Mouse (Mus musculus) lung, adult 18-20 months (tissue): Measurements from ENCODE around the gene Dpp4.

ENCODE experiments used
- DNase-seq, 2 experiments: peaks; one replicate each; pipeline ENCODE4 v3.0.0; 2022; ENCODE audit warnings: mixed read lengths in 2 of 2

Gene Dpp4

DNA sequence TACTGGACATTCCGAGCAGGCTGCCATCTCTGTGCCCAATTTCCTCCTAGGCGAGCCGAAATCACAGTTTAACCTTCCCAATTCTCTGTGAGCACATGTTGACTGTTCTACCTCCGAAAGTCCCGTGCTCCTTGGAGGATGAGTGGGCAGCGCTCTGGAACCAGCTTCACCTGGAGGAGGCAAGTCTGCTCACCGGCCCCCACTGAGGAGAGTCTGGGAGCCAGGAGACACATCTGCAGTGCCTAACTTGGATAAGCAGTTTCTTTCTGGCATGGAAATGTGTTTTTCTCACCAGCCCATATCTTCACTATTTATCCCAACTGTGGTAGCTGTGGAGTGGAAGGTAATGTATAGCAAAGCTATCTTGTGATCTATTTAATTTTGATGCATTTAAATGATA, 54.8 kb downstream of the Dpp4 start:
- DNase-seq: no peak

DNA sequence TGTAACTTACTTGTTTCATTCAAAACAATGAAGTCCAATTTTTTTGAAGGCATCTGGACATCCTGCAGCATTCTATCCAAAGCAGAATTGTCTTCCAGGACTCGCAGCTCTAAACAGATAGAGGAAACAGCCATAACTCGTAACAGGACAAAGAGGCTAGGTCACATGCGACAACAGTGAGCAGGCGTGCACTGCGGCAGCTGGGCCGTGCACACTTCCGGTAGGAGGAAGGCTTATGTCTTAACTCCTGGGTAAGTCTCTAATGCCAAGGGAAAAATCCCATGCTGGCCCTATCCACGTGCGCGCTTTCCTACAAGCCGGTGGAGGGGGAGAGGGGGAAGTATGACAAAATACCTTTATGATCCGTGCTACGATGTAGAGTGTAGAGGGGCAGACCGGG, 55.4 kb downstream of the Dpp4 start:
- DNase-seq: no peak

DNA sequence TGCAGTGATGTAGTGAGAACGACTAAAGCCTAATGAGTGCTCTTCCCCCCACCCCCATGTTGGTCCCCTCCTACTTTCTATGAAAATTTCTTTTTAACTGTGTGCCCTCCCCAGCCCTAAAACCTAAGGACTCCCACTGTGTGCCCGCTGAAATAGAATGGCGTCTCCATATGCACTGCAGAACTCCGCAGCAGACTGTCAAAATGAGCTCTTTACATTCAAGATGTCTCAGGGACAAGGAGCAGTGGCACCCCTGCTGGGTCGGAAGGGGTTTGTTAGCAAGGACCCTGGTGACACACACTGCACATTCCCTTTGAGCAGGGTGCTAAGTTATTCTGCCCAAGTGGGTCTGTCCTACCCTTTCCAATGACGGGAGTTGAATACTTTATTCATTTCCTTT, 56.3 kb downstream of the Dpp4 start:
- DNase-seq: no peak

DNA sequence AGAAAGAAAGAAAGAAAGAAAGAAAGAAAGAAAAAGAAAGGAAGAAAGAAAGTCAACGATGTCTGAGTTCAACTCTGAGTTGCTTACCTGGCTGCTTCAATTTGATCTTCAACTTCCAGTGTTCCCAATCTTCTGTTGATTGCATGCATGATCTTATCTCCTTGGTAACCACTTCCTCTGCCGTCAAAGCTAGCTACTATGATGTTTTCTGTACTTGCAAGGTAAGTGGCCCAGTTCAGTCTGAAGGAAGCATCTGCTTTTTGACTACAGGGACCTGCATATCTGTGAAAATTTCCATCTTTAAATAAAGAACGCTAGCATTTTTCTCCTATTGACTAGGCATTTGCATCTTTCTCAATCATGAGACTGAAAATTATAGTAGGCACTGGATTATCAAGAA, 60.0 kb downstream of the Dpp4 start:
- DNase-seq: no peak

DNA sequence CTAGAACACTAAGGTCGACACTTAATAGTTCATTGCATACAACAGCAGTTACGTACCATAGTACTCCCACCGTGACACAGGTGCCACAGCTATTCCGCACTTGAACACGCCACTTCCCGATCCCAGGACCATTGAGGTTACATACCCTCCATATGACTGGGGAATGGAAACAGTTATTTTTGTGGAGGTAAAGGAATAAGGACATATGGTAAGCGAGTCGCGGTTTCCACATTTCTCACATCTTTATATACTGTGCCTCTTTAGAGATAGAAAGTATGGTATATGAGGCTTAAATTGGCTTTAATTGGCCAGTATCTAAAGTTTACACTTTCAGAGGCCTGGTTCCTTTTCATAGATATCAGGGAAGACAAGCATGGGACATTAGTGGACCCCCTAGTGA, 64.3 kb downstream of the Dpp4 start:
- no peak for DNase-seq

DNA sequence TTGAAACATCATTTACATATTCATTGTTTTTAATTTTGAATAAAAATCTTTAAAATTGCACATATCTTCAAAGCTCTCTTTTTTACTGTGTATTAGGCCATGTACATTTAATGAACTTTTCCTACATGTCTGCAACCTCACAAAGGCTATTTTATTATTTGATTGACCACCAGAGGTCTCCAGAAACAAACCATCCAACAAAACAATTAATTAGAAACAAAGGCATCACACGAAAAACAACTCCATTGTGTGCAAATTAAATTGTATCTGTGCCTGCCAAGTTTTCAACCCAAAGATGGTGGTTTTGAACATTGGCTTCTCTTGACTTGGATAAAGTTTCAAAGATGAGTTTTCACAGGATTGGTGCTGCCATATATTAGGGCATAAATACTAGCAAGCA, 65.3 kb downstream of the Dpp4 start:
- no peak for DNase-seq

DNA sequence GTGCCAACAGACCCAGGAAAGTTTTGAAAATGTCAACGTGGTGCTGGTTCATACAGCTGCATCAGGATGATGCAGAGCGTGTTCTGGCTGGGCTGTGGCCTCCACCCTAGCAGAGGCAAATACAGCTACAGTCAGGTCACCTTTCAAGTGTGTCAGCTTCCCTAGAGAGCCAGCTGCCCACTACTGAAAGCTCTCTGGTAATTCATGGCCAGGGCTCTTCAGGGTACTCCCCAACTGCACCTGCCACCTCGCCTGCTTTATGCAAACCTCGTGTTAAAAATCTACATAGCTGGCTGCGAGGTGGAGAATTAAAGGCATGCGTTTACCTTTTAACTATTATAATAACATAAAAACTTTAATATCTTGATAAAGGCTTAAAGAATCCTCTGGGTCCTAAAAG, 67.7 kb downstream of the Dpp4 start:
- no peak for DNase-seq

DNA sequence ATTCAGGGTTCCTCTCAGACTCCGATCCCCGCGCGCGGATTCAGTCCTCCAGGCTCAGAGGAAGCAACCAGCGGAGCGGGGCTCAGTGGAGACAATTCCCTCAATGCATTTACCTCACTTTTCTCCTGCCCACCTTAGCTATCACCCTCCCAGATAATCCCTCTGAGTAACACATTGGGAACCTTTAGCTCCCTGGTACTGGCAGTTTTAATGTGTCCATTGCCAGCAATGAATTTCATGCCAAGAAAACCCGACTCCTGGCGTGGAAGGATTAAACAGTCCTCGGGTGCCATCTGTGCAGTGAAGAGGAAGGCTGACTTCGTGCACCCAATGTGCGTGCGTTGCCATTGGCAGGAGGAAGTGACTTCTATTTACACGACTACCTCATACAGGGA, 70.3 kb downstream of the Dpp4 start:
- DNase-seq: no peak

DNA sequence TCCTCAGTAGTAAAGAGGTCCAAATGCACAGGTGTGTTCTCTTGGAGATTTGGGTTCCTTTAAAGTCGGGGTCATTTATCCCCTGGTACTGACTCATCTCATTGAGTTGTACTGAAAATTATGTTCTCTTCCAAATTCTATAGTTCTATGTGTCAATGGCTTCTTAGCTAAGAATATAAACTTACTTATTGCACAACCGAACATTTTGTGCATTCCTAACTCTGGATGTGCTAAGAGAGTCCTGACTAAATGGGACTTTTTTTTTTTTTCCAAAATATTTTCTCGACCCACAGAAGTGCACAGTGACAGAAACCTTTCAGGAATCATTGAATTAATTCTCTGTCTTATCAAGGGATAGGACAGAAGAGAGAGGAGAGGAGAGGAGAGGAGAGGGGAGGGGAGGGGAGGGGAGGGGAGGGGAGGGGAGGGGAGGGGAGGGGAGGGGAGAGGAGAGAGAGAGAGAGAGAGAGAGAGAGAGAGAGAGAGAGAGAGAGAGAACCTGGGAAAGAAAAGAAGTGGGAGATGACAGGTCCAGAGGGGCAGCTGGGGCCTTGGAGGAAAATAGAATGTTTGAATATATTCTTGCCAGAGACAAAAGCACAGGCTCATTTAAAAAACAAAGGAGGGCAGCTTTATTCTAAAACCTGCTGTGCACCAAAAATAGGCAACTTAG, 70.8 kb downstream of the Dpp4 start:
- no peak for DNase-seq

DNA sequence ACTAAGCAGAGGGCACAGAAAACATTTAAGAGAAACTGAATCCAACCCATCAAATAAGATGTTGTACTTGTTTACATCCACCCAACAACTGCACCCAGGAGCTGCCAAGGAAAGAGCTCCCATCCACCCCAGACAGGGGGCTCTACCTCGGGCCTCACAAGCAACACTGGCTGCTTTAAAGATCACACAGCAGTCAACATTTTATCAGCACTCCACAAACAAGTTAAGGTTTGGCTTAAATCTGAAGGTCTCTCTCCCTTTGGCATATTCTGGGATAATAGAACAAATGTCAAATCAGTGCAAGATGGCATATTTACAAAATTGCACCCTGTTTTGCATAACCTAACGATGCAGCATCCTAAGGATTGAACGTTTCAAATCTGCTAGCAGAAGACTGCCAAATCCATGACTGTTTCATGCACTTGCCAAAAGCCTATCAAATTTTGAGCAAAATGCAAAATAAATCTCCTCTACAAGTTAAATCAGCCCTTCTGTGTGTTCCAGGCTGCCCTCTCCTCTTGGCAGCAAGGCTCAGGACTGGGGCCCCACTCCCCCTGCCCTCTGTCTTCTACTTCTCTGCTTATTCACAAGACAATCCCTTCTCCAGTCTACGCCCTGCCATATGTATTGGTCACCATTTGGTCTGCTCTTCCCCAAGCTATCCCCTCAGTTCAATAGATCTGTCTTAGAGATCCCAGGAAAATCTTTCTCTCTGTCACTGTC, 72.6 kb downstream of the Dpp4 start:
- no peak for DNase-seq

DNA sequence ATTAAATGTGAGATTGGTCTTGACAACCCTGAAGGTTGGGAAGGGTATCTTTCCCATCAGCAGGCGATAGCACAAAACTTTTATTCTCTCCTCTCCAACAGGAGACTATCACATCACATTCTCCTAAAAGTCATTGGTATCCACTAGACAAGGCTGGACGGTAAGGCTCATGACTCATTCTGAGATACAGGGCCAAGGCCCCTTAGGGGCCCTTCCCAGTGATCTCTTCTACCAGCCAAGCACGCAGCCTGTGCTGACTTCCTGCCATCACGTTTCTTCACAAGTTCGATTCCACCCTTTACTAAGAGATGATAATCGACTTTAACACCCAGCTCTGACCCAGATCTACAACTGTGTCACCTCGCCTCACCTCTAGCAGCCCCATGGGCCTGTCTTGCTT, 74.9 kb downstream of the Dpp4 start:
- DNase-seq: no peak

DNA sequence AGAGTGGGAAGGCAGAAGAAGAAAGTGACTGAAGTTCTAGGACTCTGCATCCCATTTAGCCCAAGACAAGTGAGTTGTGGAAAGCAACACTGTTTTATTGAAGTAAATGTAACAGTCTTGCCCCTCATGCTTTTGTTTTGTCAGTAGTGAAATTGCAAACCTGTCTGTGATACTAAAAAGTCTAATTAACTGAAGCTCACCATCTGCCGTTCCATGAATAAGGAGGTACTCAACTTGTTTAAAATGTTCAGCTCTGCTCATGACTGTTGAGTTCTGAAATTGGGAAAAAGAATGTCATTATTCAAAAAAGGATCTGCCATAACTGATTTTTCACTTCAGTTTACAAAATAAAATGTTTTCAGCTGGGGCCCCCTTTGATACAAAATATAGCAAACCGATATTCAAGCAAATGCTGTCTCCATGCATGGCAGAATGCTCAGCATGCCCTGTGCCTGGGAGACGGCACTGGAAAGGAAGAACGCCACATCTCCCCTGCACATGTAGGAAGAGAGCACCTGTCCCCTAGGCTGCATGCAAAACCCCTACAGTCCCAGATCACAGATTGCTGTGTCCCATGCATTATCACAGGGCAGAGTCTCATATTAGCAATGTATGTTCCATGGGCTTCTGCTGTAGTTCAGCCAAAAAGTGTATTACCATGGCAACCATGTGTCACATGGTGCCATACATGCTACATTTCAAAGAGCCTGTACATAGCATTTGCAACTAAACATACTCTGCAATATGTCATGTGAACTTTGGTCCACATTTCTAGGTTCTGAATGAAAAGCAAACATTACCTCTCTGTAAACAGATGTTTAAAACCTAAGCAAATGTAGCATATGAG, 77.4 kb downstream of the Dpp4 start:
- DNase-seq: no peak

DNA sequence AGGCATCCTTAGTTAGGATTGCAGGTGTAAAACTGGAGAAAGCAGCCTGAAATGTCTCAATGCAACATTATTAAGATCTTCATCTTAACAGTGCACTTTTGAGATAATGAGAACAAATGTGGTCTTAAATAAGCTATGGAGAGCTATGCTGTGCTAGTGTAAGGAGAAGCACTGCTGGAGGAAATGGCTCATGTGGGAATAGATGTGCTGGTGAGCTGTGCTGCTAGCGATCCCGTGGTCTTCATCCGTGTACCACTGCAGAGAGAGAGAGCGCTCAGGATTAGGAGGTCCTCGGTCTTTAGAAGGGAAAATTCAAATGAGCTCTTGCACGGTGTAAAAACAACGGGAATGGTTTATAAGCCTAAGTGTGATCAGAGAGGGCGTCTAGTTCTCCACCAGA, 79.6 kb downstream of the Dpp4 start:
- DNase-seq: no peak

DNA sequence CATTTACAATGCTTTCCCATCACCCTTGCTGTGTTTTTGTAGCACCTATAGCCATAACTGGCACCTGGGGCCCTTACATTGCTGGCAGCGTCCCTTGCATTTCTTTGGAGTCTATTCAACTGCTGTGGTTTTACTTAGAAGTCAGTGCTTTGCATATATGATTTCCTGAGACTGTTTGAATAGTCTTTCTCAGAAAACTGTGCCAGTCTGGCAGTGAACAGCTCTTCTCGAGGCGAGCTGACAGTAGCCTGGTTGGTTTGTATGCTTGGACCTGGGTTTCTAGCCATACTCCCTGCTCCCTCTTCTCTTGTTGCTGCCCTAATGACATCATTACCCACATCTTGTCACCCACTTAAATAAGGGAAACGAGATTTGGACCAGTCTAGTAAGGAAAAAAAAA, 80.1 kb downstream of the Dpp4 start:
- DNase-seq: no peak

DNA sequence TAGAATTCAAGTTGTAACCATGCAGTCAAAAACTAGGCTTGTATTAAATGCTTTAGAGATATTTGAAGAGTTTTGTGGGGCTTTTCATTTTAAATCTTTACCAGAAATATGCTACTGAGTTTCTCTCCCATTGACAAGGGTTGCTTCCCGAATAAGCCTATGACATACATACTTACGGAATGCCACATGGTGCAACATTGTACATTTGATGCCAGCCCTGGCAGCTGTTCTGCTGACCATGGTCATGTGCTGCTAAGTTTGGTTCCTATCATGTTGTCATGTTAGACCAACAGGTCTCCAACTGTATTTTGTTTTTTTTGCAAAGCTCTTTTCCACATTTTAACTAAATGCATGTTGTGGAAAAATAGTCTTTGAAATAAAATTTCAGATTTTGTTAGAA, 86.6 kb downstream of the Dpp4 start:
- DNase-seq: no peak

DNA sequence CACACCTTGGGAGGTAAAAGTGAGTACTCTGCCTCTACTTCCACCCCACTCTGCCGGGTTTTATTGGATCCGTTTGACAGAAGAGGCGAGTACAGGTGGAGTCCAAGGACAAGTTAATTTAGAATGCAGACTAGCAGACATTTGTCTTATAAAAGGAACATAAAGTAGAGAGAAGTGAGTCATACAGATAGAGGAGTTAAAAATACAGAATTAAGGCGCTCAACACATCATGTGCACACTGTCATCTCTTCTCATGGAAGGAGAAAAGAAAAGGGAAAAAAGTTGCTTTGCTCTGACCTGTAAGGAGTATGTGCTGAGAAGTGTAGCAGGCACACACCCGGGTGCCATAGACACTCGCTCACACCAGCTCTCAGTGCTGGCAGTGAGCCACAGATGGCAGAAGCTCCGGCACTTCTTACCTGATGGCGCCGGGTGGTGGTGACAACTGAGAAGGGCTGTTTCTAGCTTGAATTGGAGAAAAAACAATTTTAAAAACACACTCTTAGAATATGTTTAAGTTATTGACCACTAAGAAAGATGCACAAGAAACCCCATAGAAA, 88.9 kb downstream of the Dpp4 start:
- no peak for DNase-seq

DNA sequence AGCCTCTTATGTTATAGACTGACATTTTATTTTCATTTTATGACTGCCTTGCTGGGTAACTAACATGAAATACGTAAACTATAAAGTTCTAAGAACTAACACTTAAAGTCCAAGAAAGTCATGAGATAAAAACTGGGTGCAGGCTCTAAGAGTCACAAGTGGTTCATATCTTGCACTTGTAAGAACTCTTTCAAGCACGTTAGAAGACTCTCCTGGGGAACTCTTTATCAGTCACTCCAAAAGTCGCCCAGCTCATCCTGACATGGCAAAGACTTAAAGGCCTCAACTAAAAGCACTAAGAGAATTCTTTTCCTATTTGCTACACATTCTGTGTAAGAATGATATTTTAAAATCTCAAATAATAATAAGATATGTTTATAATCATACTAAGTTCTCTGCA, 92.5 kb downstream of the Dpp4 start:
- no peak for DNase-seq

DNA sequence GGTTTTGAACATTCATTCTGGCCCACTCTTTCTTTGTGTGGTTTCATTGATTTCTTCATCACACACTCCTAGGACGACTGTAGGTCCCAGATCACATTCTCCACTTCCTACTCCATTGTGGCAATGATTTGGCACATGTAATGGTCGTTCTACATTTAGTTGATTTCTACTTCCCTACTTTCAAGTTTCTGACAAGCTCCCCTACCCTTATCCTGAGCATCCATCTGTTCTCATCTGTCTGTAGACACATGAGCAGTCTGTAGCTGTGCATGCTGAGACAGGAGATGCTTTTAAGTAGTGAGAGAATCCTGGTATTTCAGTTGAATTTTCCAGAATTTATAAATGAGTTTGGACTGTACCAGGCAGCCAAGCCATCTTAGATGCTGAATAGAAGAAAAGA, 95.1 kb downstream of the Dpp4 start:
- no peak for DNase-seq

DNA sequence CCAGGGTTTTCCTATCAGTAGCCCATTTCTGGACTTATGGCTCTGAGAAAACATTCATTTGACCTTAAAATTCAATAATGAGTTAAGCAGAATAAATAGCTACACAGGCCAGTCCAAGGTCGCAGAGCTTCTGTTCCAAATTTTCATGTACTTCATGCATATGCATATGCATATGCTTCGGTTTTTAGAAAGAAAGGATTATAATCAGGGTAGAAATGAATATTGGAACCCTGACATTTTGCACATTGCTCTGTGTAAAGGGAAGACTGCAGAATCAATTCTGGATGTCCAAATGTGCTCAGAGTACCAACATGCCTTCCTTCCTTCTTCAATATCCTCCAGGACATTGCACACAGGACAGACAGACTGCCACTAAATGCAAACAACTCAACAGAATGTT, 104.6 kb downstream of the Dpp4 start:
- DNase-seq: no peak

DNA sequence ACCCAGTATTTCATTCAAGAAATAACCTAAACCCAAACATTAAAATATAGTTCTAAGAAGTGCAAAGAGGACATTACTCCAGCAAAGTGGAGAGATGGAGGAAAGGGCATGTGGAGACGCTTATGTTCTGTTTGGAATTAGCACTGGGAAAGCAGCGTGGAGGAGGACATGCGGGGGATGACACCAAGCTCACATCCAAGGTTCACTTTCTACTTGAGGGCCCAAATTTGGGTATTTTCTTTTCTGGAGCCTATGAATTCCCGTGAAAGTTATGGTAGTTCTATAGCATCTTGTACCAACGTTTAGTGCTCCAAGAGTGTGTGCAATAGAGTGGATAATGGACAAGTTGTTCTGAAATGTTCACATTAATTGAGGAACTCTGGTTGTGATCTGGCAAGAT, 105.1 kb downstream of the Dpp4 start:
- DNase-seq: no peak

DNA sequence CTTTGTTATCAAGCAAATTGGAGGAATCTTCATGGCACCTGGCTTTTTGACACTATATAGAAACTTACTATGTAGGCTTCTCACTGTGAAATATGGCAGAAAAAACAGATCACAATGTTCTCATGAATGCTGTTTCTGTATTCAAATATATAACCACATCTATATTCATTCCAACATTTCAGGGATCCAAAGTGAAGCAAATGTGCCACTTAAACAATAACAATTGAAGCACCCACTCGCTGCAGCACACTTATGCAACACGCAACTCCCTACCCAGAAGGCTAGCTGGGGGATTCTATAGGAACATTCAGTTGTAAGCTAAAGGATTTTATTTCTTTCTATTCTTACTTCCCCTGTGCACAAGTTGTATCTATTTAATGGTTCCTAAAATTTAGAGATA, 110.3 kb downstream of the Dpp4 start:
- no peak for DNase-seq

DNA sequence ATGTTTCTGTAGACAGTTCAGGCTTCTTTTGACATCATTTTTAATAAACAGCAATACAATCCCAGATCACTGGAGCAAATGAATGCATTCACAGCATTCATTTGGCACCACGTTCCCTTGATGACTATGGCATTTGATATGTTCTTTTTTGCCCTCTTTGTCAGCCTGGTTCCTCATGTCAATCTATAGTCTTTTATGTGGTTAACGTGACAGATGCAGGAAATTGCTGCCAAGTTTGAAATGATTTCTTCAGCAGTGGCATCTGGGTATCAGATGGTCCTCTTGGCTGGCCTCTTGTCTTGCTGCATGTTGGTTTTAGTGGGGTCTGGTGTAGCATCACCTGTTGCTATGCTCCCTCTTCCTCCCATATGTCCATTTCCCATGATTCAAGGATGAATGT, 118.2 kb downstream of the Dpp4 start:
- DNase-seq: no peak

DNA sequence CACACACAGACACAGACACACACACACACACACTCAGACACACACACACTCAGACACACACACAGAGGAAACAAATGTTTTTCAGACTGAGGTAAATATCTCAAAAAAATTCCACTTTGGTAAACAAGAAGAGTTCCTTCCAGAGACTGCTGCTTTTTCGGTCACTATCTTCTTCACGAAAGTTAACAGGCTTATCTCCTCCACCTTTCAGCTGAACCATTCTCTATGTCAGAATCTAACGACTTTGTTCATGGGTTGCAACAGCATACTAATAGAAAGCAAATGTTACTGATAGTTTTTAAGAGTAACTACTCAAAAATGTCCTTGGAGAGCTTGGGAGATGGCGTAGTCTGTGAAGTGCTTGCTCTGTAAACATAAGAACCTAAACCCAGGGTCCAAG, 124.5 kb downstream of the Dpp4 start:
- DNase-seq: no peak

DNA sequence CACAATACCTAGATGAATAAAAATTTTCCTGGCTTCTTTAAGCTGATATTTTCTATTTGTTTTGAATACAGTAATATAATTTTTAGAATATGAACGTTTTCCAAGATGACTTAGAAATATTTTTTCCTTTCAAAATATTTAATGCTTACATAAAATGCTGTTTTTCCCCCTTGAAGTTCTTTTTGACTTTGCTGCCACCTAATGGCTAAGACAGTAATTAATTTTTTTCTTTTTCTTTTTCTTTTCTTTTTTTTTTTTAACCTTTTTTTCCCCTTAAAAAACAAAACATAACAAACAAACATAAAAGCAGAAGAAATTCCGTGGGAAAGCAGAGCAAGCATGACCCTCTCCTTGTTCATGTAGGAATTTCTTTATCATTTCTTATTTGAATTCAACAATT, 126.2 kb downstream of the Dpp4 start:
- DNase-seq: no peak
